Mouse (Mus musculus): Measurements from ENCODE around the gene Dhx8. TPM values are rescaled to one million over a fixed set of nuclear protein-coding genes. Genes with fewer than 3 reads are reported as not detected.

The Dhx8 gene
- polyA plus RNA-seq, 1 experiment, result 27.4 TPM

GRCm38 (mm10) chr11:101785143-101785851 lies 52.6 kb downstream of the Dhx8 start, which contains the start of gene Etv4:
Etv4 (minus strand) TSS chr11:101785371.
- no peak for TF ChIP-seq CTCF (IDR thresholded peaks at IDR 0.05; ENCODE audit: borderline replicate concordance, insufficient read depth, low read depth, low read length)
- TF ChIP-seq POLR2A (IDR thresholded peaks at IDR 0.05; ENCODE audit: borderline replicate concordance, insufficient read depth, low read length), result no peak
- DNase-seq, result peak; percentile 78 to 87
- H3K27ac ChIP-seq (ENCODE audit: insufficient read depth, low read length), result no peak within 1 kb of the TSS
- H3K4me3 ChIP-seq (replicated peaks; ENCODE audit: insufficient read depth, low read depth, low read length), result peak within 1 kb of the TSS; percentile 64
- no peaks in the 10 kb centered on the region; the same call in 1 of the 2 replicates for H3K27me3 ChIP-seq (ENCODE audit: control insufficient read depth, insufficient read depth, low read length)
- under 1% methylated on average over 35 of the region's 35 CpGs for WGBS
- peaks cover 3% of the 10 kb centered on the region; the same call in 1 of the 2 replicates for H3K4me1 ChIP-seq (ENCODE audit: control insufficient read depth, insufficient read depth, low read length)

- WGBS, result 6% methylated on average over 7 of the region's 7 CpGs
- peaks cover 3% of the 10 kb centered on the region for H3K4me1 ChIP-seq (ENCODE audit: control insufficient read depth, insufficient read depth, low read length)
- no peak overlapping the region for H3K4me3 ChIP-seq (replicated peaks; ENCODE audit: insufficient read depth, low read depth, low read length)
- no peaks in the 10 kb centered on the region; the same call in 1 of the 2 replicates for H3K27me3 ChIP-seq (ENCODE audit: control insufficient read depth, insufficient read depth, low read length)
- DNase-seq, result no peak
- no peak for TF ChIP-seq POLR2A (IDR thresholded peaks at IDR 0.05; ENCODE audit: borderline replicate concordance, insufficient read depth, low read length)
- TF ChIP-seq CTCF (IDR thresholded peaks at IDR 0.05; ENCODE audit: borderline replicate concordance, insufficient read depth, low read depth, low read length), result no peak
- no peak overlapping the region for H3K27ac ChIP-seq (ENCODE audit: insufficient read depth, low read length)
Observed at GRCm38 (mm10) chr11:101785852-101786205, 53.1 kb downstream of the Dhx8 start.

GRCm38 (mm10) chr11:101786651-101787050 lies 53.9 kb downstream of the Dhx8 start:
- no peaks in the 10 kb centered on the region; the same call in 1 of the 2 replicates for H3K27me3 ChIP-seq (ENCODE audit: control insufficient read depth, insufficient read depth, low read length)

GRCm38 (mm10) chr11:101787432-101787831 lies 54.7 kb downstream of the Dhx8 start:
- DNase-seq, result no peak
- Histone ChIP-seq H3K4me3 (replicated peaks; ENCODE audit: insufficient read depth, low read depth, low read length) (no peak overlapping the region), H3K4me1 (ENCODE audit: control insufficient read depth, insufficient read depth, low read length) (peaks cover 3% of the 10 kb centered on the region), H3K27ac (ENCODE audit: insufficient read depth, low read length) (no peak overlapping the region), H3K27me3 (ENCODE audit: control insufficient read depth, insufficient read depth, low read length) (no peaks in the 10 kb centered on the region; the same call in 1 of the 2 replicates)
- no peak for TF ChIP-seq POLR2A (IDR thresholded peaks at IDR 0.05; ENCODE audit: borderline replicate concordance, insufficient read depth, low read length)
- WGBS, result 82% methylated on average over 1 of the region's 1 CpGs

More at GRCm38 (mm10) chr11:101786651-101787050, 53.9 kb downstream of the Dhx8 start:
- Histone ChIP-seq H3K4me3 (replicated peaks; ENCODE audit: insufficient read depth, low read depth, low read length) (no peak overlapping the region), H3K4me1 (ENCODE audit: control insufficient read depth, insufficient read depth, low read length) (peaks cover 3% of the 10 kb centered on the region), H3K27ac (ENCODE audit: insufficient read depth, low read length) (no peak overlapping the region)
- WGBS, result 70% methylated on average over 7 of the region's 7 CpGs
- DNase-seq, result no peak
- TF ChIP-seq CTCF (IDR thresholded peaks at IDR 0.05; ENCODE audit: borderline replicate concordance, insufficient read depth, low read depth, low read length) (no peak), POLR2A (IDR thresholded peaks at IDR 0.05; ENCODE audit: borderline replicate concordance, insufficient read depth, low read length) (no peak)

- Histone ChIP-seq H3K4me1 (ENCODE audit: control insufficient read depth, insufficient read depth, low read length) (no peaks in the 10 kb centered on the region; the same call in 1 of the 2 replicates), H3K27me3 (ENCODE audit: control insufficient read depth, insufficient read depth, low read length) (no peaks in the 10 kb centered on the region), H3K27ac (ENCODE audit: insufficient read depth, low read length) (no peak overlapping the region), H3K4me3 (replicated peaks; ENCODE audit: insufficient read depth, low read depth, low read length) (no peak overlapping the region)
- peak in 1 of 2 experiments; percentile 33 for DNase-seq
- TF ChIP-seq POLR2A (IDR thresholded peaks at IDR 0.05; ENCODE audit: borderline replicate concordance, insufficient read depth, low read length), result no peak
- TF ChIP-seq CTCF (IDR thresholded peaks at IDR 0.05; ENCODE audit: borderline replicate concordance, insufficient read depth, low read depth, low read length), result no peak
- 14% methylated on average over 19 of the region's 19 CpGs for WGBS
Observed at GRCm38 (mm10) chr11:101790811-101791526, 58.2 kb downstream of the Dhx8 start.

GRCm38 (mm10) chr11:101797355-101797754 lies 64.6 kb downstream of the Dhx8 start:
- Histone ChIP-seq H3K27ac (ENCODE audit: insufficient read depth, low read length) (no peak overlapping the region), H3K4me3 (replicated peaks; ENCODE audit: insufficient read depth, low read depth, low read length) (no peak overlapping the region), H3K4me1 (ENCODE audit: control insufficient read depth, insufficient read depth, low read length) (no peaks in the 10 kb centered on the region), H3K27me3 (ENCODE audit: control insufficient read depth, insufficient read depth, low read length) (no peaks in the 10 kb centered on the region)
- TF ChIP-seq POLR2A (IDR thresholded peaks at IDR 0.05; ENCODE audit: borderline replicate concordance, insufficient read depth, low read length), result no peak
- no peak for TF ChIP-seq CTCF (IDR thresholded peaks at IDR 0.05; ENCODE audit: borderline replicate concordance, insufficient read depth, low read depth, low read length)
- 81% methylated on average over 2 of the region's 2 CpGs for WGBS
- no peak for DNase-seq

- Histone ChIP-seq H3K4me1 (ENCODE audit: control insufficient read depth, insufficient read depth, low read length) (no peaks in the 10 kb centered on the region), H3K4me3 (replicated peaks; ENCODE audit: insufficient read depth, low read depth, low read length) (no peak overlapping the region), H3K27ac (ENCODE audit: insufficient read depth, low read length) (no peak overlapping the region), H3K27me3 (ENCODE audit: control insufficient read depth, insufficient read depth, low read length) (no peaks in the 10 kb centered on the region)
- TF ChIP-seq POLR2A (IDR thresholded peaks at IDR 0.05; ENCODE audit: borderline replicate concordance, insufficient read depth, low read length), result no peak
- no peak for TF ChIP-seq CTCF (IDR thresholded peaks at IDR 0.05; ENCODE audit: borderline replicate concordance, insufficient read depth, low read depth, low read length)
- 48% methylated on average over 8 of the region's 8 CpGs for WGBS
- DNase-seq, result no peak
Observed at GRCm38 (mm10) chr11:101798083-101798482, 65.4 kb downstream of the Dhx8 start.

GRCm38 (mm10) chr11:101801386-101801785 lies 68.7 kb downstream of the Dhx8 start:
- 22% methylated on average over 5 of the region's 5 CpGs for WGBS
- no peaks in the 10 kb centered on the region for H3K27me3 ChIP-seq (ENCODE audit: control insufficient read depth, insufficient read depth, low read length)
- no peak overlapping the region for H3K27ac ChIP-seq (ENCODE audit: insufficient read depth, low read length)
- H3K4me1 ChIP-seq (ENCODE audit: control insufficient read depth, insufficient read depth, low read length), result no peaks in the 10 kb centered on the region
- no peak overlapping the region for H3K4me3 ChIP-seq (replicated peaks; ENCODE audit: insufficient read depth, low read depth, low read length)
- TF ChIP-seq CTCF (IDR thresholded peaks at IDR 0.05; ENCODE audit: borderline replicate concordance, insufficient read depth, low read depth, low read length), result no peak
- no peak for TF ChIP-seq POLR2A (IDR thresholded peaks at IDR 0.05; ENCODE audit: borderline replicate concordance, insufficient read depth, low read length)
- DNase-seq, result no peak

All from cerebellum, adult 2 months (tissue).